Mouse (Mus musculus) NIH3T3 (cell line): Measurements from ENCODE around the gene Ephb4.

Experiments
- DNase-seq: peaks from one replicate; pipeline ENCODE4 v3.0.0-alpha.2; 2012; ENCODE audit warnings: low read depth

Gene Ephb4

GRCm38 (mm10) chr5:137349384-137350204 lies at the start of gene Ephb4:
Ephb4 (plus strand) TSS chr5:137350109.
- peak; percentile 97 for DNase-seq

DNA sequence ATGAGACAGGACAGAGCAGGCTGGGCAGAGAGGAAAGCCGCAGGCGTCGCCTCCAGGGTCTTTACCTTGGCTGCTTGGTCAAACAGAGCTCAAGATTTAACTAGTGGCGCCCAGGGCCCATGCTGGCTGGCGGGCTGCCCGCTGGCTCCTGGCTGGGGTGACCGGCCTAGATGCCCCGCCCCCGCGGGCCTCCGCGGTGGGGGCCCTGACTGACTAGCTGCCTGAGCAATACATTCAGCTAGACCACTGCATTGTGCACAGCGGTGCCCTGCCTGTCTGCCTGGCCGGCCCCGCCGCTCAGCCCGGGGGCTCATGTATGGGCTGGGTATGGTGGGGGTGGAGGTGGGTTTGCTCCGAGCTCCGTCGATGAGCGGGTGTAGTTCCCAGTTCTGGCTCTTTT lies 48.7 kb upstream of the Ephb4 start:
- peak; percentile 15 for DNase-seq

DNA sequence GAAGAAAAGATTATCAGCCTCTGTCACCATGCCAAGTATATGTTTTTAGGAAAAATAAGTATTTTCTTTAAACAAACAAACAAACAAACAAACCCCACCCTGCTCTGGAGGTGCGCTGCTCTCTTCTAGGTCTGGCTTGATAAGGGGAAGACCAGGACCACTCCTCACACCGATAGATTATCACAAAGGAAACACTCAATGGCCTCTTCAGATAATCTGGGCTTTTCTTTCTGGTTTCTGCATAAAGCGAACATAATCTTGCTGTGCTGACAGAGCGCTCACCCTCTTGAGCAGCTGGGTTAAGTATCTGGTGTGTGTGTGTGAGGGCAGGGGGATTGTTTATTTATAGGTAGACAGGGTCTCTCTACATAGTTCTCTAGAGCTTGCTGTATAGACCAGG lies 46.3 kb upstream of the Ephb4 start:
- no peak for DNase-seq

DNA sequence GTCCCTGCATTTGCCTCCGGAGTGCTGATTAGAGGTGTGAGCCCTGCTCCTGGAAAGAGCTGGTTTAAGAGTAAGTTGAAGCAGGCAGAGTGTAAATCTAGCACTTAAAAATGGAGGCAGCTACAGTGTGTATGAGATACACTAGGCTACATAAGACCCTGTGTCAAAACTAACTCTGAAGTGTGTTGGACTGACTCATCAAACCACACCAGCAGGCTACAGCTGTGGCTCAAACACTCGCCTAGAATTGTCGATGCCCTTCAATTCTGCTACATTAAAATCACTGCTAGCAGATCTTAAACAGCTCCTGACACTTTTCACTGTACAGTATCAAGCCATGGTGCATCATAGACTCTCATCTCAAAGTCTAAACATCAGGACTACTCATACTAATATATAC lies 45.7 kb upstream of the Ephb4 start:
- DNase-seq, result peak; percentile 30

GRCm38 (mm10) chr5:137304816-137305215 lies 45.1 kb upstream of the Ephb4 start:
- no peak for DNase-seq

- peak; percentile 12 for DNase-seq
These were observed 44.1 kb upstream of the Ephb4 start for GRCm38 (mm10) chr5:137305822-137306221.

DNA sequence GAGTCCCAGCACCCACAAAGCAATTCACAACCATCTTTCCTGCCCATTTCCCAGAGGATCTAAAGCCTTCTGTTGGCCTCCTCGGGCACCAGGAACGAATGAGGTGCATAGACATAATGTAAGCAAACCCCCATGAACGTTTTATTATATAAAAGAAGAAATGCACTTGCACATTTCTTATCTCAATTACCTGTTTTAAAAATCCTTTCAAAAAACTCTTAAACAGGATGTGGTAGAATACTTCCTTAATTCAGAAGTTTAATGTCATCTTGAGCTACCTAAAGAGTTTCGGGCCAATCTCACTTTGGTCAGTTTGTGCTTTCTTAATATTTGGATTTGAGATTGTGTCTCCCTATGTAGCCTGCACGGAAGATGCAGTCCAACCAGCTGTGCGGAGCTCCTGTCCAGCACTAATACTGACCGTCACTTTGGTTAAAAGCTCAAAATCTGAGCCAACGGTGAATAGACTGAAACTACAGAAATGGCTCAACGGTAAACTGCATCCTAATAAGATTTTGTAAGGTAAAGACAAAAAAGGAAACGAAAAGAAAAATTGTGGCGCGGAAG lies 43.4 kb upstream of the Ephb4 start:
- DNase-seq, result peak; percentile 32

DNA sequence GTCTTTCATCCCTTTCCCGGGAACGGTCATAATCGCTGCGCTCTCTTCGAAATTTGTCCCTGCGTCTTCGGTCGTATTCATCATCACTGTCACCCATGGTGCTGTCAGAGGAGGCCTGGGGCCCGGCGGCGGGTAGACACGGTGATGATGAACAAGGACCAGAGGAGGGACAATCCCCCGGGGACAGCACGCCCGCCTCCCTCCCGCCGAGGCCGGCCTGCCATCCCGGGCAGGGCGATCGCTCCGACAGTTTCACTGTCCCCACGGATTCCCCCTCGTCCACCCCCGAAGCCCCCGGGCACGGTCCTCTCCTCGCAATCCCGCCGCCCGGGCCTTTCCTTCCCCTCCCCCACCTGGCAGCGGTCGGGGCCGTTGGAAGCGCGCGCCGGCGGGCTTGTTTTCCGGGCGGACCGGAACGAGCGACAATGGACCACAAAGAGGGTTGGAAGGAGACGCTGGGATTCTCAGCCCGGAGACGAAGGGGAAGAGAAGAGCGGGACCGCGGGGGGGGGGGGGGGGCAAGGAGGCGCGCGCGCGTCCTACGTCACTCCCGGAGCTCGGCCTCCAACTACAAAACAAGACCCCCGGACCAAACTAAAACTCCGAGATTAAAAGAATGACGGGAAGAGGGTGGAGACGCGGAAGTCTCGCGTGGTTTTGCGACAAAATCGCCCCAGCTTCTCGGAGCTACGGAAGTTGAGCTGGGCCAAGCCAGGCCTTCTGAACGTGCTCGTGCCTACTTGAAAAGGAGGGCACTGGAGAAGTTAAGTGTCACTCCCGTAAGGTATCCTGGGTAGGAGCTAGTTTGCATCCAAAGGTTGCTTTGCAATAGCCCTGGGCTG lies 42.6 kb upstream of the Ephb4 start, which contains the start of gene Srrt:
Gene Srrt, minus strand, starts transcription at position 604 of the 842 bp plus-strand sequence.
- DNase-seq, result peak; percentile 98

DNA sequence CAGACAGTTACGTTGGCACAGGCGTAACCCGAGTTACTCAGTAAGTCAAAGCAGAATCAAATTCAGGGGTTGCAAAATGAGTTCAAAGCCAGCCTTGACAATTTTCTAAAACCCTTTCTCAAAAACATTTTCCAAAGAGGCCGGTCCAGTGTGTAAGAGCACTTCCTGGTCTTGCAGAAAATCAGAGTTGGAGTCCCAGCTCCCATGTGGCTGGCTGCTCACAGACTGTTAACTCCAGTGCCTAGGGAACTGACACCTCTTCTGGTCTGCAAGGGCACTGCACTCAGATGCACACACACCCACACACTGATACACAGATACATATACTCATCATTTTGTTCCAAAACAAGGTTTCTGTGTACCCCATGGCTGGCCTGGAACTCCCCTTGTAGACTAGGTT lies 41.6 kb upstream of the Ephb4 start:
- peak; percentile 45 for DNase-seq

DNA sequence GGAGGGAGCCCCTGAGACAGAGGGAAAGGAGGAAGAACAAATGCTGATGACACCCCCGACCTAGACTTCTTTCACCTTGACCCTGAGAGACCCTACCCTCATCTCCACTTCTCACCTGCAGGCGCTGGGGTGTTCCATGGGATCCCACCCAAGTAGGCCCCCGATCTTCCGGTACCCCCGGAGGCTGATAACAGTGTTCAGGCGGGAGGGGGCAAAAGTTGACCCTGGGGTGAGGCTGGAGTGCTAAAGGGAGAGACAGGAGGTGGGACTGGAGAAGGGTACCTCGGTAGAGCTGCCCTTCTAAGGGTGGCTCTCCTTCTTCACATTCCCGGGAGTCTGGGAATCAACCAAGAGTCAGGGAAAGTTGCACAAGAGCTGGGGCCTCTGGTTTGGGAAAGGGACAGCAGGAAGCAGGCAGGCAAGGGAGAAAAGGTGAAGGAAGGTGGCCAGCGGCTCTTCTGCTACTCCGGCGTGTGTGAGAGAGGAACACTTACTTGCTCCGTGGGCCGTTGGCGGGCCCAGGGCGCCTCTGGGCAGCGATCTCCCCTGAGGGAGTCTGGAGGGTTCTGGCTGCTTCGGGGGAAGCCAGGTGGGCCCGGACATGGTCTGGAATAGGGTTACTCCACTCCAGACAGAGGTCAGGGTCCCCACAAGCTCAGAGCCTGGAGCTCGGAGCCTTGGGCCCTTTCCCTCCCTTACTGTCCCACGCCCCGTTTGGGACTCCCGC lies 36.3 kb upstream of the Ephb4 start:
- peak; percentile 66 for DNase-seq

- peak; percentile 99 for DNase-seq
These were observed 35.5 kb upstream of the Ephb4 start, which contains the start of gene Trip6 for GRCm38 (mm10) chr5:137314193-137315083. Trip6 (minus strand) TSS chr5:137314404.

GRCm38 (mm10) chr5:137315084-137315903 lies 34.6 kb upstream of the Ephb4 start:
- no peak for DNase-seq

DNA sequence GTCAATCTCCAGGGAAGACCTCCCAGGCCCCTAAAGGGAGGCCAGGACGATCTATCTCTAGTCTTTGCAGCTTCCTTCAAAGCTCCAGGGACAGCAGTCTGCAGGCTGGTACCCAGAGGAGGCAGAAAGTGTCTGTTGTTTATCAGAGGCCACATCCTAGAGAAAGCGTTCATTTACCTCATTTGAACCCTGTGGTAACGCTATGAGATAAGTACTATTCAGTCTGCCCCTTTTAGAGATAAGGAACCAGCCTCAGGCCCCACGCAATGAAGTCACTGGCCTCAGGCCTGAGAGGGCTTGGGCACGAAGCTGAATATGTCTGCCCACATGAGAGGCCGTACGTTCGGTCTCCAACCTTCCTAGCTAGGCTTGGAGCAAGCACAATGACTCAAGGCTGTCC lies 32.5 kb upstream of the Ephb4 start:
- DNase-seq, result no peak

- DNase-seq, result no peak
These were observed 31.3 kb upstream of the Ephb4 start for GRCm38 (mm10) chr5:137318570-137318969.

DNA sequence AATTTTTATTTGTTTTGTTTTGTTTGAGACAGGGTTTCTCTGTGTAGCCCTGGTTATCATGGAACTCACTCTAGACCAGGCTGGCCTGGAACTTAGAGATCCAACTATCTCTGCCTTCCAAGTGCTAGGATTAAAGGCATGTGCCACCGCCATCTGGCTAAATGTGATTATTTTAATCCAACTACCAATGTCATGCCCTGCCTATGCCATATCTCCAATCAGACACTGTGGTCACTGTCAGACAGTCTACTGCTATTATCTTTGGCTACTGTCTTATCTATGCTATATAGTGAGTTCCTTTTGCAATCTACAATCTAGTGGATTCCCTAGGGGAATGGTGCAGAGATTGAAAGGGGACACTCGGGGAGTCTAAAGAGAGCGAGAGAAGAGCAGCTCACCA lies 28.9 kb upstream of the Ephb4 start:
- DNase-seq, result no peak

DNA sequence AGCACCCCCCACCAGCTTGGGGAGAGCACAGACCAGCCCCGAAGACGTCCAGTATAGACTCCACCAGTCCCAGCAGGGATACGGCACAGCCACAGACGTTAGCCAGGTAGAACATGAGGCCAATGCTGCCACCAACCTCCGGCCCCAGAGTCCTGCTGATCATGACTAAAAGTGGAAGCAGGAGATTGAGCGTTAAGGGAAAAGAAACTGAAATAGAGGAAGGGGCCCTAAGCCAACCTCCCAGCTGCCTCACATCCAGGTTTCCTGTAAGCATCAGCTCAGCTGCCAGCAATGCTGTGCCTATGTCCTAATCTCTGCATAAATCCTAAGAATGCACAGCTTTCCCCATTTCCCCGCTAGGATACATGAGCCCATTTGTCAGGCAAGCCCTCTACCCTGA lies 19.0 kb upstream of the Ephb4 start:
- DNase-seq, result no peak

- DNase-seq, result no peak
These were observed 16.9 kb upstream of the Ephb4 start for GRCm38 (mm10) chr5:137332857-137333511.

DNA sequence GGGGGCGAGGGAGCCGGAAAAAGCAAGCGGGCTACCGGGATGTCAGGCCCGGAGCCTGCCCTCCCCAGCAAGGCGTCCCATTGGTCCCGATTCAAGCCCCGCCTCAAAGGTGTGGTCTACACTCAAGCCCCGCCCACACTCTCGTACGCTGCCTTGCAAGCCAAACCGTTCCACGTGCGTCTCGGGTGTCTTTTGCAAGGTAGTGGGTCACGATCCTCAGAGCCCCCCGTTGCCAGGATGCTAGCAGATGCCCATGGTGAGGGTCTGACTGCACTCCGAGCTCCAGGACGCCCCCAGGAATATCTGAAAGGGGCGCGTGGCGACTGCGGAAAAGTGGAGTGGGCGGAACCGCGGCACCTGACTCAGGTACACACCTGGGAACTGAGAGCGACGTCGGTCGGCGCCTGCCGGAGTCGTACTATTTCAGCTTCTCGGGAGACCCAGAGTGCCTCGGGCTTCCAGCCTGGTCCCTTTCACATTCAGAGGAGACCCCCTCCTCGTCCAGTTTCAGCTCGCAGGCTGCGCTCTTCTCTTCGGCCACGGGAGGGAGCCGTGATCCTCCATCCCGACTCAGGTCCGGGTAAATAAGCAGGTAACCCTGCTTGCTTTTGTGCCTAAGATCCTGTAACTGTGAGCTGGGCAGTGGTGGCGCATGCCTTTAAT lies 16.3 kb upstream of the Ephb4 start, which contains the start of gene Slc12a9:
Gene Slc12a9, minus strand, starts transcription at position 86 of the 663 bp plus-strand sequence.
- peak; percentile 98 for DNase-seq

GRCm38 (mm10) chr5:137334317-137334716 lies 15.6 kb upstream of the Ephb4 start:
- DNase-seq, result no peak
